In genomic region chr6:50455829-50456469, GRCm38 (mm10) we compare ENCODE assay signal across 8 mouse cellular contexts. TPM values are rescaled to one million over a fixed set of nuclear protein-coding genes. Genes with fewer than 3 reads are reported as not detected.
DNase-seq lines count a peak whose midpoint lies in the region; ATAC-seq and TF ChIP-seq lines count a peak whose summit lies in the region.

Gene Osbpl3 (minus strand): TSS chr6:50456201.

- peaks cover 27% of the 10 kb centered on the region for H3K4me1 ChIP-seq in E14TG2a.4 (replicated peaks; ENCODE audit: low read depth, low read length)
- peaks cover 7% of the 10 kb centered on the region; the same call in 1 of the 2 replicates for H3K4me1 ChIP-seq in forebrain, embryonic 14.5 days (ENCODE audit: control insufficient read depth, insufficient read depth, low read length)
- peaks cover 20% of the 10 kb centered on the region for H3K4me1 ChIP-seq in neural tube, embryonic 15.5 days

- no peak; the same call in 1 of the 2 replicates for TF ChIP-seq CTCF in E14TG2a.4 (conservative IDR thresholded peaks at IDR 0.05; ENCODE audit: low read length)

- H3K27me3 ChIP-seq in E14TG2a.4 (ENCODE audit: insufficient read depth, low read length), result peaks cover 51% of the 10 kb centered on the region
- 0 out of 2 replicates have a peak, but pooled peaks cover 4% of the 10 kb centered on the region for H3K27me3 ChIP-seq in forebrain, embryonic 14.5 days (replicated peaks; ENCODE audit: control insufficient read depth, insufficient read depth, low read length)
- H3K27me3 ChIP-seq in neural tube, embryonic 15.5 days (replicated peaks), result 0 out of 2 replicates have a peak, but pooled peaks cover 2% of the 10 kb centered on the region

- H3K4me2 ChIP-seq in forebrain, embryonic 14.5 days (ENCODE audit: low read length), result peak within 1 kb of the TSS; percentile 95
- H3K4me2 ChIP-seq in neural tube, embryonic 15.5 days, result peak within 1 kb of the TSS; percentile 96

- H3K27ac ChIP-seq in forebrain, embryonic 14.5 days (ENCODE audit: low read depth, low read length), result peak within 1 kb of the TSS; percentile 44; the same call in 1 of the 2 replicates
- H3K27ac ChIP-seq in neural tube, embryonic 15.5 days (replicated peaks), result peak within 1 kb of the TSS; percentile 63

- DNase-seq in cerebellum, adult 11 months, result peak; percentile 87
- peak; percentile 95 for DNase-seq in forebrain, embryonic 14.5 days (ENCODE audit: low spot score)
- DNase-seq in heart, postnatal 14 days, result peak; percentile 87
- DNase-seq in layer of hippocampus, adult 11-12 months (ENCODE audit: low spot score), result peak; percentile 82
- peak; percentile 92 to 94 for DNase-seq in lung, adult 18-20 months
- peak; percentile 78 for DNase-seq in testis, postnatal 14 days (ENCODE audit: low spot score)

- peak; percentile 95 for ATAC-seq in forebrain, embryonic 14.5 days
- ATAC-seq in neural tube, embryonic 15.5 days (ENCODE audit: low FRiP score), result peak; percentile 94

- peak within 1 kb of the TSS; percentile 87 for H3K4me3 ChIP-seq in E14TG2a.4 (replicated peaks; ENCODE audit: low read length)
- peak within 1 kb of the TSS; percentile 57 for H3K4me3 ChIP-seq in forebrain, embryonic 14.5 days (ENCODE audit: low read depth, low read length)
- peak within 1 kb of the TSS; percentile 69 for H3K4me3 ChIP-seq in neural tube, embryonic 15.5 days (replicated peaks)

- intact Hi-C loops in heart, postnatal 14 days (cut with DNase I), result loop anchor here (2.0 to 5.0 kb wide), 4 partner anchors 71 to 149 kb away; no protein-coding TSS in a partner anchor

- peak within 1 kb of the TSS; percentile 70 for H3K9ac ChIP-seq in forebrain, embryonic 14.5 days (ENCODE audit: low read length)
- peak within 1 kb of the TSS; percentile 64 for H3K9ac ChIP-seq in neural tube, embryonic 15.5 days (replicated peaks)

- under 1% methylated on average over 45 of the region's 45 CpGs for WGBS in forebrain, embryonic 14.5 days
- whole genome bisulfite sequencing in neural tube, embryonic 15.5 days, result under 1% methylated on average over 45 of the region's 45 CpGs

- H3K9me3 ChIP-seq in E14TG2a.4 (ENCODE audit: low read length), result peaks cover 12% of the 10 kb centered on the region
- no peaks in the 10 kb centered on the region for H3K9me3 ChIP-seq in forebrain, embryonic 14.5 days (replicated peaks; ENCODE audit: control insufficient read depth, low read length)
- H3K9me3 ChIP-seq in neural tube, embryonic 15.5 days (replicated peaks), result no peaks in the 10 kb centered on the region

- H3K36me3 ChIP-seq in E14TG2a.4 (ENCODE audit: insufficient read depth, low read length), result no peaks in the 10 kb centered on the region
- H3K36me3 ChIP-seq in forebrain, embryonic 14.5 days (ENCODE audit: control insufficient read depth, insufficient read depth, low read length), result no peaks in the 10 kb centered on the region
- H3K36me3 ChIP-seq in neural tube, embryonic 15.5 days, result no peaks in the 10 kb centered on the region

RNA-seq across cellular contexts. Expression of gene Osbpl3, which starts in this region (rescaled TPM):
- 2.8 and 3.5 TPM in 2 replicates for polyA plus RNA-seq in forebrain, embryonic 14.5 days (2014; fragmentation: Nextera tagmentation; extraction: Ambion mirVana)
- total RNA-seq in heart, postnatal 14 days (2021), result 10 to 100 TPM; 27.5 to 36.0 TPM
- 6.2 and 6.8 TPM in 2 replicates for polyA plus RNA-seq in neural tube, embryonic 15.5 days (2015; fragmentation: Nextera tagmentation; extraction: Ambion mirVana)

Comparison
In these comparisons a context has a peak if more than half of its experiments do, and no peak if none do; other contexts are left out.
1. Peak in every context shown above with its lines: DNase-seq, ATAC-seq, H3K4me3 ChIP-seq and H3K27ac ChIP-seq.